Mouse (Mus musculus) midbrain, embryonic 16.5 days (tissue): ENCODE results near the gene Pgs1. TPM values are rescaled to one million over a fixed set of nuclear protein-coding genes. Genes with fewer than 3 reads are reported as not detected.

Source experiments
- ATAC-seq: fragments of 200-750 bp; cut with Nextera tagmentation; 2 replicates; pipeline ENCODE4 v1.8.0; 2017; ENCODE audit warnings: moderate TSS enrichment
- H3K27ac ChIP-seq: fragments of 300-500 bp; sonication (generic); 2 replicates; pipeline ENCODE4 v1.5.1; 2014; ENCODE audit warnings: mild to moderate bottlenecking, low read length, mixed read lengths
- H3K27me3 ChIP-seq: fragments of 300-500 bp; sonication (generic); 2 replicates; pipeline ENCODE4 v1.6.1; 2014; ENCODE audit warnings: low read depth, low read length, mixed read lengths; ENCODE audit not compliant: control insufficient read depth, insufficient read depth
- H3K36me3 ChIP-seq: fragments of 300-500 bp; sonication (generic); 2 replicates; pipeline ENCODE4 v1.6.1; 2014; ENCODE audit warnings: mild to moderate bottlenecking, low read length, moderate library complexity, mixed read lengths; ENCODE audit not compliant: control insufficient read depth, insufficient read depth
- H3K4me1 ChIP-seq: fragments of 300-500 bp; sonication (generic); 2 replicates; pipeline ENCODE4 v1.6.1; 2014; ENCODE audit warnings: mild to moderate bottlenecking, low read length, mixed read lengths; ENCODE audit not compliant: control insufficient read depth, insufficient read depth
- H3K4me2 ChIP-seq: fragments of 300-500 bp; sonication (generic); 2 replicates; pipeline ENCODE4 v1.6.1; 2014; ENCODE audit warnings: mild to moderate bottlenecking, low read length, mixed read lengths
- H3K4me3 ChIP-seq: fragments of 300-500 bp; sonication (generic); 2 replicates; pipeline ENCODE4 v1.5.1; 2014; ENCODE audit warnings: low read depth, mild to moderate bottlenecking, low read length, moderate library complexity, mixed read lengths
- H3K9ac ChIP-seq: fragments of 300-500 bp; sonication (generic); 2 replicates; pipeline ENCODE4 v1.6.1; 2014; ENCODE audit warnings: low read depth, low read length, mixed read lengths
- H3K9me3 ChIP-seq: fragments of 300-500 bp; sonication (generic); replicated peaks from 2 replicates; pipeline ENCODE4 v1.6.1; 2014; ENCODE audit warnings: mild to moderate bottlenecking, low read length, mixed read lengths; ENCODE audit not compliant: control insufficient read depth, poor library complexity, severe bottlenecking
- WGBS: fragments of 180-500 bp; shearing (Covaris S2); extraction: QIAGEN DNeasy Blood & Tissue Kit; methylation state at CpG from one replicate; pipeline ENCODE4 v1.1.7; 2014; 5-methylcytosine and 5-hydroxymethylcytosine counted together
- microRNA-seq: library from miRNA; unstranded; fragments of <30 nt; microRNA quantifications from one replicate; pipeline ENCODE4, GENCODE M21; 2017
- polyA plus RNA-seq: library from polyadenylated mRNA; unstranded; fragments of >200 nt; fragmentation: Nextera tagmentation; extraction: Ambion mirVana; gene quantifications from 2 replicates; pipeline ENCODE4 v1.2.1, GENCODE M21; 2015

Pgs1 gene
- polyA plus RNA-seq, 1 experiment from 2014 or later: 61.2 TPM

DNA sequence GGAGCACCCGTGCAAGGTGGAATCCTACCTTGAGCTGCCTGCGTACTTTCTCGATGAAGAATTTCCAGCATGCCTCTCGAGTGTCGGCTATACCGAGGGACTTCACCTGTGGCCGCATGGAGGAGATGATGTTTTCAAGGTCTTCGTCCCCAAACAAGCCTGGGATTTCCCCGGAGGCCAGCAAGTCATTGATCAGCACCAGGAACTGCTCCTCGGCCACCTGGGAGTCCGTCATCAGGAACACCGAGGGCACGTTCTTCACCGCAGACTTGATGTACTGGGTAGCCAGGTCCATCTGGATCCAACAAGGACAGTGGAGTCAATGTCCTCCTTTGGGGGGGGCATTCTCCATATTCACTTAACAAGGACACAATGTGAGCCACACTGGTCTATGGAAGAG, 73.9 kb downstream of the Pgs1 start:
- no peak for ATAC-seq
- Histone ChIP-seq H3K4me3 (no peak overlapping the region), H3K27ac (no peak overlapping the region), H3K4me2 (no peak overlapping the region), H3K9me3 (no peaks in the 10 kb centered on the region), H3K9ac (no peak overlapping the region), H3K36me3 (no peaks in the 10 kb centered on the region), H3K4me1 (no peaks in the 10 kb centered on the region), H3K27me3 (no peaks in the 10 kb centered on the region)
- 87% methylated on average over 14 of the region's 14 CpGs for WGBS

- Histone ChIP-seq H3K4me2 (no peak overlapping the region), H3K27ac (no peak overlapping the region), H3K4me1 (no peaks in the 10 kb centered on the region), H3K9me3 (no peaks in the 10 kb centered on the region), H3K27me3 (no peaks in the 10 kb centered on the region), H3K4me3 (no peak overlapping the region), H3K9ac (no peak overlapping the region), H3K36me3 (no peaks in the 10 kb centered on the region)
- WGBS: 69% methylated on average over 8 of the region's 8 CpGs
- ATAC-seq: no peak
Measured at GRCm38 (mm10) chr11:118067588-118067987, 81.5 kb downstream of the Pgs1 start.

GRCm38 (mm10) chr11:118068812-118069332, 82.8 kb downstream of the Pgs1 start:
- 75% methylated on average over 16 of the region's 16 CpGs for WGBS
- H3K27ac ChIP-seq: no peak overlapping the region
- no peak overlapping the region for H3K4me3 ChIP-seq
- H3K9ac ChIP-seq: no peak overlapping the region
- H3K9me3 ChIP-seq: no peaks in the 10 kb centered on the region
- no peaks in the 10 kb centered on the region for H3K36me3 ChIP-seq
- H3K4me1 ChIP-seq: no peaks in the 10 kb centered on the region
- no peak for ATAC-seq
- no peaks in the 10 kb centered on the region for H3K27me3 ChIP-seq
- no peak overlapping the region for H3K4me2 ChIP-seq

DNA sequence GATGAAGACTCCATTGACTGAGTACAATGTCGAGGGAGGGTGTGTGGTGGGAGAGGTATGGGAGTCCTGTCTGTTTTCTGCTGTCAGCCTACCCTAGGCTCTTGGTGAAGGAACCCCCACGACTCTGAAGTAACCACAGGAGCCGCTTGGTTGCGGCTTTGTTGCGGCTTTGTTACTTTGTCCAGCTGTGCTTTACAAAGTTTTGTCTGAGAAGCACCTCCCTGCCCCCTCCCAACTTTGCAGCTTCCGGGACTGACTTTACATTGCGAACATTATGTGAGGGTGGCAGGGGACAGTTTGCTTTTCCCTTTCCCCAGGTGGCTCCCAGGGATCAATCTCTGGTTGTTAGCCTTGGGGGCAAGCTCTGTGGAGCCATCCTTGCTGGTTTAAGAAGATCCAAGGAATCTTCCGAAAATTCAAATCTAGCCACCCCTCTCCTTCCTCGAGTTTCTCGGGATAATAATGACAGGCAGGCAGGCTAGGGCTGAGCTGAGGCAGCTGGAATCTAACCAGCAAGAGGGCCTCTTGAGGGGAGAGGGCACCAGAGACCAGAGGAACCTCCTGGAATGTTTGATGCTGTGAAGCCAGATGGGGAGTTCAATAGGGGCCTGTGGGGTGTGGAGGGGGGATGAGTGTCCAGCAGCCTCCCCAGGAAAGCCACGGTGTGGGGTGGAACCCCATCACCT, 85.3 kb downstream of the Pgs1 start:
- WGBS: 26% methylated on average over 11 of the region's 11 CpGs
- Histone ChIP-seq H3K4me1 (no peaks in the 10 kb centered on the region), H3K27me3 (no peaks in the 10 kb centered on the region), H3K27ac (no peak overlapping the region), H3K9ac (no peak overlapping the region), H3K9me3 (no peaks in the 10 kb centered on the region), H3K4me2 (no peak overlapping the region), H3K4me3 (no peak overlapping the region), H3K36me3 (no peaks in the 10 kb centered on the region)
- no peak for ATAC-seq

Small RNA genes lying within 50 kb of the gene (microRNA-seq; reads per million reads assigned to microRNA genes)
- 0.52 reads per million for gene Mir6933

Other genes starting within 250 kb of the Pgs1 start
- gene Tmc8, start 204.2 kb upstream of the Pgs1 start, polyA plus RNA-seq: 0.73 and 1.6 TPM in 2 replicates
- 4.2 and 4.5 TPM in 2 replicates for gene Tmc6, start 204.1 kb upstream of the Pgs1 start, polyA plus RNA-seq
- not detected in 2 replicates for gene 6030468B19Rik, start 188.6 kb upstream of the Pgs1 start, polyA plus RNA-seq
- 0.99 and 1.6 TPM in 2 replicates for gene Gm20708, start 176.6 kb upstream of the Pgs1 start, polyA plus RNA-seq
- 12.8 and 13.8 TPM in 2 replicates for gene Syngr2, start 176.6 kb upstream of the Pgs1 start, polyA plus RNA-seq
- gene Afmid, start 160.4 kb upstream of the Pgs1 start, polyA plus RNA-seq: 5.6 and 5.9 TPM in 2 replicates
- 9.8 and 12.9 TPM in 2 replicates for gene Tk1, start 160.2 kb upstream of the Pgs1 start, polyA plus RNA-seq
- 21.0 and 27.3 TPM in 2 replicates for gene Birc5, start 137.0 kb upstream of the Pgs1 start, polyA plus RNA-seq
- not detected in 2 replicates for gene Tmem235, start 125.5 kb upstream of the Pgs1 start, polyA plus RNA-seq
- 4.2 and 5.0 TPM in 2 replicates for gene Tha1, start 112.8 kb upstream of the Pgs1 start, polyA plus RNA-seq
- gene Socs3, start 16.2 kb upstream of the Pgs1 start, polyA plus RNA-seq: 5.9 and 7.2 TPM in 2 replicates
- 0.20 and 0.35 TPM in 2 replicates for gene Dnah17, start 144.3 kb downstream of the Pgs1 start, polyA plus RNA-seq